Mouse (Mus musculus): ENCODE data around the gene Trim15. TPM values are rescaled to one million over a fixed set of nuclear protein-coding genes. Genes with fewer than 3 reads are reported as not detected.

Trim15 gene
- total RNA-seq, 1 experiment: not detected

DNA sequence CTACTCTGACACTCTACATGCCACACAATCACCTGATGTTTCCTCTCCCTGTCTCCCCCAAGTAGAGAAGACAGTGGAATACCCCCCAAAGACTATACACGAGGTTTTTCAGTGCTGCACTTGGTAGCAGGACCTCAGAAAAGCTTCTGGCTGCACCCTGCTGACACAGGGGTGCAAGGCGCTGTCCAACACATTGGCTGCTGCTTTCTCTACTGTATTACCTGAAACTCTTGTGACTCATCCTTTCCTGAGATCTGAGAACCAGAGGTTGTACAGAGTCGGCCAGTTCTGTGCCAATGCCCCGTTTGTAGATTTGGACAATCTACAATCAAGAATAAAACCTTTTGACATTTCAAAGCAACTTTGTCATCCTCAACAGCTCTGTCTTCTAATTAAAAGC lies 42.8 kb upstream of the Trim15 start:
- H3K4me1 ChIP-seq (ENCODE audit: control insufficient read depth in 2 of 2, insufficient read depth in 2 of 2, low read length in 2 of 2, poor library complexity in 1 of 2): peaks cover 0 to 5% of the 10 kb centered on the region in 2 experiments; a peak in 1 of 4 replicates
- H3K36me3 ChIP-seq (ENCODE audit: control insufficient read depth, insufficient read depth, low read length, poor library complexity, severe bottlenecking): no peaks in the 10 kb centered on the region
- H3K4me3 ChIP-seq (ENCODE audit: insufficient read depth in 1 of 2, low read depth in 1 of 2, low read length in 2 of 2, poor library complexity in 1 of 2, severe bottlenecking in 1 of 2): no peak overlapping the region
- H3K27ac ChIP-seq (ENCODE audit: insufficient read depth, low read depth, low read length, poor library complexity, severe bottlenecking): no peak overlapping the region
- no peak overlapping the region for H3K9ac ChIP-seq (ENCODE audit: insufficient read depth, low read depth, low read length, poor library complexity, severe bottlenecking)
- in situ Hi-C loops (cut with MboI; ENCODE audit: low sequenced_read_pairs in 2 of 2, unreplicated experiment in 2 of 2): no loop called here
- H3K9me3 ChIP-seq (ENCODE audit: control insufficient read depth, insufficient read depth, low read depth, low read length): no peaks in the 10 kb centered on the region
- no peak for DNase-seq (ENCODE audit: low read depth, low spot score)
- no peak for TF ChIP-seq CHD2 (IDR thresholded peaks at IDR 0.05; ENCODE audit: low read depth, low read length)
- TF ChIP-seq MAFK (IDR thresholded peaks at IDR 0.05; ENCODE audit: insufficient read depth, low read depth, low read length): 0 out of 2 replicates have a peak, but pooled peaks have one; percentile 30

GRCm38 (mm10) chr17:36908235-36908634 lies 41.2 kb upstream of the Trim15 start:
- Histone ChIP-seq H3K9me3 (ENCODE audit: control insufficient read depth, insufficient read depth, low read depth, low read length) (no peaks in the 10 kb centered on the region), H3K36me3 (ENCODE audit: control insufficient read depth, insufficient read depth, low read length, poor library complexity, severe bottlenecking) (no peaks in the 10 kb centered on the region), H3K27ac (ENCODE audit: insufficient read depth, low read depth, low read length, poor library complexity, severe bottlenecking) (no peak overlapping the region), H3K4me3 (ENCODE audit: insufficient read depth in 1 of 2, low read depth in 1 of 2, low read length in 2 of 2, poor library complexity in 1 of 2, severe bottlenecking in 1 of 2) (no peak overlapping the region), H3K4me1 (ENCODE audit: control insufficient read depth in 2 of 2, insufficient read depth in 2 of 2, low read length in 2 of 2, poor library complexity in 1 of 2) (peaks cover 3 to 5% of the 10 kb centered on the region in 2 experiments; a peak in 2 of 4 replicates), H3K9ac (ENCODE audit: insufficient read depth, low read depth, low read length, poor library complexity, severe bottlenecking) (no peak overlapping the region)
- DNase-seq (ENCODE audit: low read depth, low spot score): no peak
- in situ Hi-C loops (cut with MboI; ENCODE audit: low sequenced_read_pairs in 2 of 2, unreplicated experiment in 2 of 2): no loop called here
- TF ChIP-seq ZNF384 (IDR thresholded peaks at IDR 0.05; ENCODE audit: low read depth, low read length) (no peak), MAFK (IDR thresholded peaks at IDR 0.05; ENCODE audit: insufficient read depth, low read depth, low read length) (peak; percentile 92)

DNA sequence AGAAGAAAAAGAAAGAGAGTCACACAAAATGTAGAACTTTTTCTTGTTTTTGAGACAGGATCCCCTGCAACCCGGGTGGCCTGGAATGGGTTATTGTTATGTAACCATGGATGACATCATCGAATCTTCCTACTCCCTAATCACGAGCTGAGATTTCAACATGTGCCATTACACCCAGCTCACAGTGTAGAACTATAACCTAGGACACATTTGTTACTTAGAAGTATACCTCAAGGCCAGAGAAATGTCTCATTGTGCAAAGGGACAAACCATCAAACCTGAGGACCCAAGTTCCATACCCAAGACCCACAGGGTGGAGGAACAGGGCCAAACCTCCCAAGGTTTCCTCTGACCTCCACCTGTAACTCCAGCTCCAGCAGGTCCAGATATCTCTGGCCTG lies 36.6 kb upstream of the Trim15 start:
- no peak overlapping the region for H3K9ac ChIP-seq (ENCODE audit: insufficient read depth, low read depth, low read length, poor library complexity, severe bottlenecking)
- in situ Hi-C loops (cut with MboI; ENCODE audit: low sequenced_read_pairs in 2 of 2, unreplicated experiment in 2 of 2): no loop called here
- TF ChIP-seq ZC3H11A (IDR thresholded peaks at IDR 0.05; ENCODE audit: borderline replicate concordance, low read depth, low read length): no peak
- no peak for TF ChIP-seq CHD2 (IDR thresholded peaks at IDR 0.05; ENCODE audit: low read depth, low read length)
- no peak for TF ChIP-seq HCFC1 (IDR thresholded peaks at IDR 0.05; ENCODE audit: borderline replicate concordance, insufficient read depth, low read length)
- no peak for TF ChIP-seq ZNF384 (IDR thresholded peaks at IDR 0.05; ENCODE audit: low read depth, low read length)
- no peak for TF ChIP-seq MAFK (IDR thresholded peaks at IDR 0.05; ENCODE audit: insufficient read depth, low read depth, low read length)
- no peak for DNase-seq (ENCODE audit: low read depth, low spot score)
- H3K36me3 ChIP-seq (ENCODE audit: control insufficient read depth, insufficient read depth, low read length, poor library complexity, severe bottlenecking): no peaks in the 10 kb centered on the region
- no peaks in the 10 kb centered on the region for H3K9me3 ChIP-seq (ENCODE audit: control insufficient read depth, insufficient read depth, low read depth, low read length)
- peaks cover 3 to 4% of the 10 kb centered on the region in 2 experiments; a peak in 2 of 4 replicates for H3K4me1 ChIP-seq (ENCODE audit: control insufficient read depth in 2 of 2, insufficient read depth in 2 of 2, low read length in 2 of 2, poor library complexity in 1 of 2)
- no peak overlapping the region for H3K4me3 ChIP-seq (ENCODE audit: insufficient read depth in 1 of 2, low read depth in 1 of 2, low read length in 2 of 2, poor library complexity in 1 of 2, severe bottlenecking in 1 of 2)
- no peak overlapping the region for H3K27ac ChIP-seq (ENCODE audit: insufficient read depth, low read depth, low read length, poor library complexity, severe bottlenecking)

DNA sequence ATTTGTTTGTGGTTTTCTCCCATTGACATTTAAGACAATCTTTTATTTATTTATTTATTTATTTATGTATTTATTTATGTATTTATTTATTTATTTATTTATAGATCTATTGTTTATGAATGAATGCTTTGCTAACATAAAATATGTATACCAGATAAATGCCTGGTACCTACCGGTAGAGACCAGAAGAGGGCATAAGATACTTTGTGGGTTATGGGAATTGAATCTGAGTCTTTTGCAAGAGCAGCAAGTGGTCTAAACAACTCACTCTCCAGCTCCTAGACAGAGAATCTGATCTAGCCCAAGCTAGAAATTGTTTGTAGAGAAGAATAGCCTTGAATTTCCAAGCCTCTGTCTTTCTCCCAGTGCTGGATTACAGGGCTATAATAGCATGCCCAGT lies 33.7 kb upstream of the Trim15 start:
- TF ChIP-seq CHD2 (IDR thresholded peaks at IDR 0.05; ENCODE audit: low read depth, low read length): no peak
- TF ChIP-seq ZC3H11A (IDR thresholded peaks at IDR 0.05; ENCODE audit: borderline replicate concordance, low read depth, low read length): no peak
- TF ChIP-seq HCFC1 (IDR thresholded peaks at IDR 0.05; ENCODE audit: borderline replicate concordance, insufficient read depth, low read length): no peak
- TF ChIP-seq ZNF384 (IDR thresholded peaks at IDR 0.05; ENCODE audit: low read depth, low read length): no peak
- no peak for TF ChIP-seq MAFK (IDR thresholded peaks at IDR 0.05; ENCODE audit: insufficient read depth, low read depth, low read length)
- in situ Hi-C loops (cut with MboI; ENCODE audit: low sequenced_read_pairs in 2 of 2, unreplicated experiment in 2 of 2): no loop called here
- Histone ChIP-seq H3K36me3 (ENCODE audit: control insufficient read depth, insufficient read depth, low read length, poor library complexity, severe bottlenecking) (no peaks in the 10 kb centered on the region), H3K27ac (ENCODE audit: insufficient read depth, low read depth, low read length, poor library complexity, severe bottlenecking) (no peak overlapping the region), H3K4me1 (ENCODE audit: control insufficient read depth in 2 of 2, insufficient read depth in 2 of 2, low read length in 2 of 2, poor library complexity in 1 of 2) (peaks cover 3 to 4% of the 10 kb centered on the region in 2 experiments; a peak in 2 of 4 replicates), H3K4me3 (ENCODE audit: insufficient read depth in 1 of 2, low read depth in 1 of 2, low read length in 2 of 2, poor library complexity in 1 of 2, severe bottlenecking in 1 of 2) (no peak overlapping the region), H3K9ac (ENCODE audit: insufficient read depth, low read depth, low read length, poor library complexity, severe bottlenecking) (no peak overlapping the region), H3K9me3 (ENCODE audit: control insufficient read depth, insufficient read depth, low read depth, low read length) (no peaks in the 10 kb centered on the region)
- DNase-seq (ENCODE audit: low read depth, low spot score): no peak

DNA sequence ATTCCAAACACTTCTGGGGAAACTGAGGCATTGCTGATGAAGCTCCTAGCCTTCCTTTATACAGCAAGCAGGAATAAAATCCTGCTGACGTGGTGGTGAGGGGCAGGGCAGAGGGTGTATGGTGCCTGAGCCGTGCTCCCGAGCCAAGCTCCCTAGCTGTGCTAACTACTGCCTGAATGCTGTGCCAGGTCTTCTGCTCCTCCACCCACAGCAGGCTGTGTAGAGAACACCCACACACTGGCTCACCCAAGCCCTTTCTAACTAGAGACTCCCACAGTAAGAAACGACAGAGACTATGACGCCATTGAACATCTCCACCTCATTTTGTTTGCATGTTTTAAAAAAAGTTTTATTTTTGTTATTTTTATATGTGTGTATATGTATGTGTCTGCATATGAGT lies 33.0 kb upstream of the Trim15 start:
- Histone ChIP-seq H3K9me3 (ENCODE audit: control insufficient read depth, insufficient read depth, low read depth, low read length) (no peaks in the 10 kb centered on the region), H3K27ac (ENCODE audit: insufficient read depth, low read depth, low read length, poor library complexity, severe bottlenecking) (no peak overlapping the region), H3K4me3 (ENCODE audit: insufficient read depth in 1 of 2, low read depth in 1 of 2, low read length in 2 of 2, poor library complexity in 1 of 2, severe bottlenecking in 1 of 2) (no peak overlapping the region), H3K9ac (ENCODE audit: insufficient read depth, low read depth, low read length, poor library complexity, severe bottlenecking) (no peak overlapping the region), H3K36me3 (ENCODE audit: control insufficient read depth, insufficient read depth, low read length, poor library complexity, severe bottlenecking) (no peaks in the 10 kb centered on the region), H3K4me1 (ENCODE audit: control insufficient read depth in 2 of 2, insufficient read depth in 2 of 2, low read length in 2 of 2, poor library complexity in 1 of 2) (peaks cover 3 to 4% of the 10 kb centered on the region in 2 experiments; a peak in 2 of 4 replicates)
- in situ Hi-C loops (cut with MboI; ENCODE audit: low sequenced_read_pairs in 2 of 2, unreplicated experiment in 2 of 2): no loop called here
- TF ChIP-seq ZNF384 (IDR thresholded peaks at IDR 0.05; ENCODE audit: low read depth, low read length): no peak
- TF ChIP-seq HCFC1 (IDR thresholded peaks at IDR 0.05; ENCODE audit: borderline replicate concordance, insufficient read depth, low read length): no peak
- TF ChIP-seq ZC3H11A (IDR thresholded peaks at IDR 0.05; ENCODE audit: borderline replicate concordance, low read depth, low read length): no peak
- no peak for TF ChIP-seq CHD2 (IDR thresholded peaks at IDR 0.05; ENCODE audit: low read depth, low read length)
- no peak for TF ChIP-seq MAFK (IDR thresholded peaks at IDR 0.05; ENCODE audit: insufficient read depth, low read depth, low read length)
- DNase-seq (ENCODE audit: low read depth, low spot score): no peak
